ENCODE assay signal across 18 mouse cellular contexts in genomic region chr16:7574879-7575278, GRCm38 (mm10).
DNase-seq lines count a peak whose midpoint lies in the region; ATAC-seq and TF ChIP-seq lines count a peak whose summit lies in the region.
"Had no signal": no experiment of that assay in that cellular context is flagged by ENCODE, and none has a peak within 500 bp of the region (broad histone marks: within the 10 kb centered on the region; RNA-seq: fewer than 3 reads in every experiment).

No protein-coding gene starts in this region.

- H3K27me3 ChIP-seq in limb, embryonic 12.5 days, result no peaks in the 10 kb centered on the region
- no peaks in the 10 kb centered on the region for H3K27me3 ChIP-seq in limb, embryonic 10.5 days (ENCODE audit: low read depth, poor library complexity, severe bottlenecking)
- no peaks in the 10 kb centered on the region for H3K27me3 ChIP-seq in embryonic facial prominence, embryonic 13.5 days
- H3K27me3 ChIP-seq in midbrain, embryonic 13.5 days, result no peaks in the 10 kb centered on the region
- H3K27me3 ChIP-seq: liver, embryonic 13.5 days; midbrain, embryonic 15.5 days; neural tube, embryonic 12.5 days had no signal

- no peak overlapping the region for H3K4me3 ChIP-seq in limb, embryonic 12.5 days (replicated peaks)
- no peak overlapping the region for H3K4me3 ChIP-seq in limb, embryonic 10.5 days
- no peak overlapping the region for H3K4me3 ChIP-seq in bone marrow macrophage, adult 2 months (ENCODE audit: insufficient read depth, low read length)
- H3K4me3 ChIP-seq in embryonic facial prominence, embryonic 13.5 days, result no peak overlapping the region
- no peak overlapping the region for H3K4me3 ChIP-seq in midbrain, embryonic 13.5 days (replicated peaks)
- H3K4me3 ChIP-seq: layer of hippocampus, adult 2 months; liver, embryonic 13.5 days; midbrain, embryonic 15.5 days; neural tube, embryonic 12.5 days had no signal

- H3K4me1 ChIP-seq in limb, embryonic 12.5 days (replicated peaks), result peaks cover 9% of the 10 kb centered on the region; the same call in 1 of the 2 replicates
- no peaks in the 10 kb centered on the region for H3K4me1 ChIP-seq in limb, embryonic 10.5 days
- H3K4me1 ChIP-seq in bone marrow macrophage, adult 2 months (ENCODE audit: control insufficient read depth, insufficient read depth, low read length), result peaks cover 14% of the 10 kb centered on the region
- peaks cover 9% of the 10 kb centered on the region; the same call in 1 of the 2 replicates for H3K4me1 ChIP-seq in embryonic facial prominence, embryonic 13.5 days
- 0 out of 2 replicates have a peak, but pooled peaks cover 8% of the 10 kb centered on the region for H3K4me1 ChIP-seq in midbrain, embryonic 13.5 days (replicated peaks)
- H3K4me1 ChIP-seq: liver, embryonic 13.5 days; midbrain, embryonic 15.5 days; neural tube, embryonic 12.5 days had no signal

- H3K4me2 ChIP-seq in limb, embryonic 12.5 days, result no peak overlapping the region
- no peak overlapping the region for H3K4me2 ChIP-seq in embryonic facial prominence, embryonic 13.5 days
- no peak overlapping the region for H3K4me2 ChIP-seq in midbrain, embryonic 13.5 days (replicated peaks)
- H3K4me2 ChIP-seq: liver, embryonic 13.5 days; midbrain, embryonic 15.5 days; neural tube, embryonic 12.5 days had no signal

- H3K27ac ChIP-seq in limb, embryonic 12.5 days, result peak overlapping the region; percentile 13; the same call in 1 of the 2 replicates
- no peak overlapping the region for H3K27ac ChIP-seq in limb, embryonic 10.5 days
- peak overlapping the region; percentile 54 for H3K27ac ChIP-seq in bone marrow macrophage, adult 2 months (ENCODE audit: insufficient read depth, low read depth, low read length)
- H3K27ac ChIP-seq in embryonic facial prominence, embryonic 13.5 days, result peak overlapping the region; percentile 60
- H3K27ac ChIP-seq in midbrain, embryonic 13.5 days, result no peak overlapping the region
- H3K27ac ChIP-seq: layer of hippocampus, adult 2 months; liver, embryonic 13.5 days; macrophage; midbrain, embryonic 15.5 days; neural tube, embryonic 12.5 days had no signal

- no peak for TF ChIP-seq POLR2A in bone marrow macrophage, adult 2 months (IDR thresholded peaks at IDR 0.05; ENCODE audit: borderline replicate concordance, low read depth, low read length)

- ATAC-seq in frontal cortex, adult (ENCODE audit: low TSS enrichment), result 0 out of 2 replicates have a peak, but pooled peaks have one; percentile 44
- ATAC-seq in limb, embryonic 12.5 days (ENCODE audit: insufficient number of reproducible peaks, insufficient read depth, low FRiP score, low TSS enrichment, low read depth), result no peak
- no peak for ATAC-seq in embryonic facial prominence, embryonic 13.5 days (ENCODE audit: insufficient number of reproducible peaks, insufficient read depth, low FRiP score, low TSS enrichment, low read depth)
- ATAC-seq in midbrain, embryonic 13.5 days, result no peak
- ATAC-seq: midbrain, embryonic 15.5 days had no signal

- no peaks in the 10 kb centered on the region for H3K9me3 ChIP-seq in limb, embryonic 12.5 days
- no peaks in the 10 kb centered on the region for H3K9me3 ChIP-seq in limb, embryonic 10.5 days (replicated peaks)
- H3K9me3 ChIP-seq in embryonic facial prominence, embryonic 13.5 days, result no peaks in the 10 kb centered on the region
- H3K9me3 ChIP-seq in midbrain, embryonic 13.5 days, result no peaks in the 10 kb centered on the region
- H3K9me3 ChIP-seq: liver, embryonic 13.5 days; midbrain, embryonic 15.5 days; neural tube, embryonic 12.5 days had no signal

- WGBS in limb, embryonic 12.5 days, result 32% methylated on average over 3 of the region's 3 CpGs
- 72% methylated on average over 3 of the region's 3 CpGs for WGBS in limb, embryonic 10.5 days
- 26% methylated on average over 3 of the region's 3 CpGs for WGBS in embryonic facial prominence, embryonic 13.5 days
- WGBS in midbrain, embryonic 13.5 days, result 35% methylated on average over 3 of the region's 3 CpGs

- DNase-seq in frontal cortex, postnatal 14 days (ENCODE audit: low spot score in 2 of 2), result no peak
- no peak for DNase-seq in limb, embryonic 10.5 days (ENCODE audit: low spot score)
- no peak for DNase-seq in c-Kit-positive CD71-positive TER-119-positive erythroid progenitor cells, embryonic 14.5 days (ENCODE audit: low spot score)
- DNase-seq: adrenal gland, postnatal 14 days; cerebellum, adult 11-12 months; liver, embryonic 13.5 days; right cerebral cortex, postnatal 14 days; thymus, adult 2 months had no signal

- H3K9ac ChIP-seq in limb, embryonic 12.5 days (replicated peaks), result no peak overlapping the region
- H3K9ac ChIP-seq in embryonic facial prominence, embryonic 13.5 days, result 0 out of 2 replicates have a peak overlapping the region, but pooled peaks have one; percentile 37
- no peak overlapping the region for H3K9ac ChIP-seq in midbrain, embryonic 13.5 days (replicated peaks)
- H3K9ac ChIP-seq: liver, embryonic 13.5 days; midbrain, embryonic 15.5 days; neural tube, embryonic 12.5 days had no signal

- no peak for TF ChIP-seq CTCF in bone marrow macrophage, adult 2 months (IDR thresholded peaks at IDR 0.05; ENCODE audit: low read depth, low read length)

- no peaks in the 10 kb centered on the region for H3K36me3 ChIP-seq in limb, embryonic 12.5 days
- H3K36me3 ChIP-seq in limb, embryonic 10.5 days, result no peaks in the 10 kb centered on the region
- H3K36me3 ChIP-seq in embryonic facial prominence, embryonic 13.5 days, result no peaks in the 10 kb centered on the region
- no peaks in the 10 kb centered on the region for H3K36me3 ChIP-seq in midbrain, embryonic 13.5 days
- H3K36me3 ChIP-seq: G1E; liver, embryonic 13.5 days; midbrain, embryonic 15.5 days; neural tube, embryonic 12.5 days had no signal

Comparison
In these comparisons a context has a peak if more than half of its experiments do, and no peak if none do; other contexts are left out.
1. H3K27ac ChIP-seq: peak in limb, embryonic 12.5 days (single experiment), bone marrow macrophage, adult 2 months (single experiment) and embryonic facial prominence, embryonic 13.5 days (single experiment); none in limb, embryonic 10.5 days (single experiment) and midbrain, embryonic 13.5 days (single experiment).